Mouse (Mus musculus): Measurements from ENCODE around the gene Mov10.
A peak's percentile ranks its signal among the peaks of the same experiment; 100 is the strongest.
"Not testable (repeated sequence)": the region's sequence is repeated elsewhere in the genome, so short reads cannot be mapped to it uniquely, and the experiment has no call there.

The Mov10 gene

DNA sequence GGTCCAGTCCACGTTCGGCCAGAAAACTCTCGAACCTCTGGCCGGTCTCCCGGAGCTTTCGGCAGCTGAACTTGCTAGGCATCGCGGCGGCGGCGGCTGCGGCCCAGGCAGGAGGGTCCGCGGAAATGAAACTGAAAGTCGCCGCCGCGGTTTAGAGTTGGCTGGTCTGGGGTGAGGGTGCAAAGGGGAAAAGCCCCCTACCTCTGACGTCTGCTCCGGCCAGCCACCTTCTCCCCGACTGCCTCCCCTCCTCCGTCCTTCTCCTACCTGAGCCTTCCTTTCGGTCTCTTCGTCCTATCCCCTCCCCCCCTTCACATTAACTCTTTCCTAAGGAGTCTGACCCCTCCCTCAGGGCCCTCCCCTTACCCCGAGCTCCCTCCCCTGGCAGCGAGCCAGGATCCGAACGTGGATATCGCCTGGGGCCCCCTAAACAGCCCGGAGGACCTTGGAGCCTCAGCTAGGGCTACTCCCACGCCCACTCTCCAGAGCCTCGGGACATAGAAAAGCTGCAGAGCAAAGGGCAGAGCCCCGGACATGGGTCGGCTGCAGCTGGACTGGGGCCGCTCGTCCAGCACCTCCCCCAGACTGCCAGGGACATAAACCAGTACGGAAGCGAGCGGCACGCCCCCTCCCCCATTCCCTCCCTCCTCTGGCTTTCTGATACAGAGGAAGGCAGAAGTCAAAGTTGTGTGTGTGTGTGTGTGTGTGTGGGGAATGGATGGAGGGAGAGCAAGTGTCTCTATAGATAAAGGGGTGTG, at the start of gene Mov10:
Gene Mov10, minus strand, starts transcription at position 573 of the 758 bp plus-strand sequence.
- peak; percentile 81 for DNase-seq (ENCODE audit: low read depth, low spot score)

DNA sequence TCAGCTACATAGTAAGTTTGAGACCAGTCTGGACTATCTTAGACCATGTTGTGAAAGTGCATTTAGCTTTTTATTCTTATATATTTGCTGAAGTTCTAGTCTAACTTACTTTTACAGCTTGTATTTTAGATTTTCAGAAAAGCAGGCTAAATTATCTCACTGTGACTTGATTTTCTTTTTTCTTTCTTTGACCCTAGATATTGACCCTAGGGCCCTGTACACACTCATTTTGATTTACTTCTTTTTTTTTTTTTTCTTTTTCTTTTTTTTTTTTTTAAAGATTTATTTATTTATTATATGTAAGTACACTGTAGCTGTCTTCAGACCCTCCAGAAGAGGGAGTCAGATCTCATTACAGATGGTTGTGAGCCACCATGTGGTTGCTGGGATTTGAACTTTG, 48.3 kb upstream of the Mov10 start:
- DNase-seq (ENCODE audit: low read depth, low spot score) = not testable (repeated sequence)

DNA sequence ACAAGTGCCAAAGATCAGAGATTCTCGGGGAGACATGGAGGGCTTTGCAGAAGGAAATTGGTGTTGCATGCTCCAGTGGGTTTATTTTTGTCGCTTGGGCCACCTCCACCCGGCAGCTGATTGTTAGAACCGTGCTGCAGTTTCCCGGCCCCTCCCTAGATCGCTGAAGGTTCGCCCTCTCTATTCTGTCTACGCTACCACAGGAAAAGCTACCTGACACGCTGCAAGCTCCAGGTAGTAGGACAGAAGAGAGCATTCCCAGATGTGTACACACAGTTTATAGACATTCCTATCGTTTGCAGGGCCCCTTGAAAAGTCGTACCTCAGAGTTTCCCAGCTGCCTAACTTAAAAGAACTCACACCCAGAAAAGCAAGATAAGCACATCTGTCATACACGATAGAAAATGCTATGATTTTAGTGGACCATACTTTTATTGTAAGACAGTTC, 47.0 kb upstream of the Mov10 start:
- no peak for DNase-seq (ENCODE audit: low read depth, low spot score)

DNA sequence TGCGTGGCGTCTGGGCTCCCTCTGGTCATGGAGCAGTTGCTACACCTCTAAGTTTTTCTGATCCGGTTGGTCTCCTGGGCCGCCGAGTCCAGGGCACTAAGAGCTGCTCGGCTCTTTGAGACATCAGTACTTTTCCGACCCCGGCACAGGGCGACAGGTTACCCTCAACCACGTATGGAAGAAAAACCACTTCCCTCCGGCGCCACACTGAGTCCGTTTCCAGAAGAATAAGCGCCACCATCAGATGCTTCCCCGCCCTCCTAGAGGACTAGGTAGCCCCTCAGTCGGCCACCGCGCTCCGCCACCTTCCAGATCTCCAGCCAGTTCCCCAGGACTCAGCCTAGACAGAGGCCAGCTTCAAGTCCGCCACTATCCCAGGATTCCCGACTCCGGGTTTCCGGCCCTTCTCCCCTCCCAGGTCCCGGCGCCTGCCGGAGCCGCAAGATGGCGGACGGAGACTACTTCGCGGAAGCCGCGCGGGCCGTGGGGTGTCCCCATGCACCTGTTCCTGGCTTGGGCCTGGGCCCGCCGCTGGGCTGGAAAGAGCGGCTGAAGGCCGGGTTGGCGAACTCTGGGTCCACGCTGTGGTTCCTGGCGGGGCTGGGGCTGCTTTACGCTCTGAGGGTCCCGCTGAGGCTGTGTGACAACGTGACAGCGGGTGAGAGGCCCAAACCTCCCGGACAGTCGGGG, 46.4 kb upstream of the Mov10 start:
- peak; percentile 63 for DNase-seq (ENCODE audit: low read depth, low spot score)

DNA sequence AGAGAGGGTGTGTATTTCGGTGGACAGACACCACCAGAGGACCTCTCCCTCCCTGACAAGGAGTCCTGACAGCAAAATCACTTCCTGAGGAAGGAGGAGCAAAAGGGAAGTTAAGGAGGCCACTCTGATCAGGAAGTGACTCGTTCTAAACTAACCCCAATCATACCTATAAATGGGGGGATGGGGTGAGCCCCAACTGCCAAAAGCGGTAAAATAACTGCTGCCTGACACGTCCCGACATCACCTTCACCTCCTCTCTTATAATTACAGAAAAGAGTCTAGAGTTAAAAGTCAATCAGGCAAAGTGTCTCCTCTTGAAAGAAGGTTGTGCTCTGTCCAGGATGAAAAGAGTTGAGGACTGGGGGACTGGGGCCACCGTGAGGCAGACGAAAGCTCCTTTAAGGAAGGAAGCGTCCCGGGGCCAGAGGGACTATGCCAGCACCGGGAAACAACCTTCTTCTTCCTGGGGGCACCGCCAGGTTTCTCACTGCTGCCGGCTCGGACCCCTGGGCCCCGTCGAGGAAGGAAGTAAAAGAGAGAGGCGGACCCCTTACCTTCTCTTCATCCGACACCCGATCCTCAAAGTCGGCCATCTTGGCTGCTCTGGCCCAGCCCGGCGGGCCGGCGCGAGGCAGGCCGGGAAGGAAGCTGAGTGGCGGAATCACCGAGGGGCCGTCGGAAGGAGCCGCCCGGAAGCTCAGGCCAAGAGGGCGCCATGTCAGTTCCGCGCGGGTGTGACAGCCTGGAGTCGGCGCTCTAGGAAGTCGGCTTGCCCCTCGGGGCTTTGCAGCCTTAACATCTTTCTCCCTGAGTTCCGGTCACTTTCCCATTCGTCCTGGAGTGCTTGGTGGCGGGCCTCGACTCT, 45.7 kb upstream of the Mov10 start, which contains the start of the genes St7l and Capza1:
Gene St7l, plus strand, starts transcription at position 220 of the 865 bp plus-strand sequence.
Gene Capza1, minus strand, starts transcription at position 720 of the 865 bp plus-strand sequence.
- DNase-seq (ENCODE audit: low read depth, low spot score) = peak; percentile 80

DNA sequence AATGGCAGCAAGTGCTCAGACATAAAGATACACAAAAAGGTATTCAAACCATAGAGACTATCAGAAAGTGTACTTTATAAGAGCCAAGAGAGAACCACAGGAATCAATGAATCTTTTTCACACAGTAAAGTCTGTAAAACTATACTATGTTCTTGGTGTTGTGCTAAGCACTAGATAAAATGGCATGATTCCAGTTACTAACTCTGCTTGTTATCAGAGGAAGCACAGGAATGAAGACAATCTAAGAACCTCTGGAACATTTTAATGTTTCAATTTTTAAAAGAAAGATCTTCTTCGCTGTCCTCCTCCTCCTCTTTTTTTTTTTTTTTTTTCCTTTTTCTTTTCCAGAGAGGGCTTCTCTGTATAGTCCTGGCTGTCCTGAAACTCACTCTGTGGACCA, 40.2 kb upstream of the Mov10 start:
- no peak for DNase-seq (ENCODE audit: low read depth, low spot score)

DNA sequence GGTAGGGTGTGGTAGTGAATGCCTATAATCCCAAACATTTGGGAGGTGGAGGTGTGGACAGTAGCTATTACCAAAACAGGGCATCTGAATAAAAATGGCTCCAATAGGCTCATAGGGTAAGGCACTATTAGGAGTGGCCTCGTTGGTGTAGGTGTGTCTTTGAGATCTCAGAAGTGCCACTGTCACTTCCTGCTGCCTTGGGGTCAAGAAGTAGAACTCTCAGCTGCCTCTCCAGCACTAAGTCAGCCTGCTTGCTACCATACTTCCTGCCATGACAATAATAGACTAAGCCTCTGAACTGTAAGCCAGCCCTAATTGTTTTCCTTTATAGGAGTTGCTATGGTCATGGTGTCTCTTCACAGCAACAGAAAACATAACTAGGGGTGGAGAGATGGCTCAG, 37.7 kb upstream of the Mov10 start:
- DNase-seq (ENCODE audit: low read depth, low spot score) = no peak

DNA sequence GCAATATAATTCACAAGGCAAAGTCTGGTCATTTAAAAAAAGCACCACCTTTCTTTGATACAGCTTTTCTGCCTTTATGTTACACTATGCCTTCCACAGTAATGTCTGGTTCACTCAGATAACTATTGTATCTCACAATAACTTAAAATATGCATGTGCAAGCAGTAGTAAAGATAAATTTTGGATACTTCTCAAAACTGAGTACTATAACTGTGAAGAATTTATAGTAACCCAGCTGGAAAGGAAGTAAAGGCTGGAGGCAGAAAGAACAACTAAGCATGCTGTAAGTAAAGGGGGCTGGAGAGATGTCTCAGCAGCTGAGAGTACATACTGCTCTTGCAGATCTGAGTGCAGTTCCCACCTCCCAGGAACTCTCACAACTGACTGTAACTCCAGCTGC, 36.5 kb upstream of the Mov10 start:
- no peak for DNase-seq (ENCODE audit: low read depth, low spot score)

DNA sequence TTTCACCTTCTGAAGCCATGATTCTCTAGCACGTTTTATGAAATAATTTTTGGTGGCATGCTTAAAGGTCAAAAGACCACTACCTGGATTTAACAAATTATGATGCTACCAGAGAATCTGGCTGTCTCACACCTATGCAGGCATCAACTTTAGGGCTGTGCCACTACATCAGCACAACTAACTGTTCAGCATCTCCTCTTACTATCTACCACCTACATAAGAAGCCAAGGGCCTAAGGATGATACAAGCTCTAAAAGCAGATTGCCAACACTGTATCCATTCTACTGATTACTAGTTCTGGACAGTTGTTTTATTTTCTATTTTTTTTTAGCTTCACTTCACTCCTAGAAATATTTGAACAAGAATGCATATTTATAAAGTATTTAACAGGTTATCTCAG, 36.1 kb upstream of the Mov10 start:
- no peak for DNase-seq (ENCODE audit: low read depth, low spot score)

DNA sequence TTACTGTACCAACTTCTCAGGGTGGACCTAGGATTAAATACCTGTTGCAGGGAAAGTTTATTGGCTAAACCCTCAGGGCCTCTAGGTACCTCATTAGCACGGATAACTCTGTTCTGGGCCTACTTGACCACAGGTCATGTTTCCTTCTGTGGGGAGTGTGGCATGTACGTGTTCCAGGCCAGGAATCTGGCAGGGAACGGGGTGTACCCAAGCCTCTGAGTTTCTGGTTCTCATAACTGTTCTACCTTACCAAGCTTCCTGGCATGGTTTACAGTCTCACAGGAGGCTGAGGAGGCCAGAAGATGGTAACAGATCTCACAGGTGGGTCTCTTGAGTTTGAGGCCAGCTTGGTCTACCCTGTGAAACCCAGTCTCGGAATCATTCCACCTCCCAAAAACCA, 28.2 kb upstream of the Mov10 start:
- DNase-seq (ENCODE audit: low read depth, low spot score) = no peak

DNA sequence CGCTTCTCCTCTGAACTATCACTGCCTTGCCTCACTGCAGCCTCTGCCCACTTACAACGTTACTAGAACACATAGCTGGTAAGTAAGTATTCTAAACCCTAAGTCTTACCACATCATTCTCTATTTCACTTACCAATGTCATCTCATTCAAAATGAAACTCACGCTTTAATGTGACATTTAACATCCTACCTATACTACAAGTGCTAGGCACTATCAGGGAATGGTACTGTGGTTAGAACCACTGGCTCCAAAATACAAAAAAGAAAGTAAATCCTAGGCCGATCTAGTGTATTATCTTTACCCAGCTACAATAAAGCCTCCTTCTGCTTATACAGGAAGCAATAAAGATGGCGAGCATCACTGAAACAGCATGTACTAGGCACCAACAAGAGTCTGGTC, 22.7 kb upstream of the Mov10 start:
- no peak for DNase-seq (ENCODE audit: low read depth, low spot score)

DNA sequence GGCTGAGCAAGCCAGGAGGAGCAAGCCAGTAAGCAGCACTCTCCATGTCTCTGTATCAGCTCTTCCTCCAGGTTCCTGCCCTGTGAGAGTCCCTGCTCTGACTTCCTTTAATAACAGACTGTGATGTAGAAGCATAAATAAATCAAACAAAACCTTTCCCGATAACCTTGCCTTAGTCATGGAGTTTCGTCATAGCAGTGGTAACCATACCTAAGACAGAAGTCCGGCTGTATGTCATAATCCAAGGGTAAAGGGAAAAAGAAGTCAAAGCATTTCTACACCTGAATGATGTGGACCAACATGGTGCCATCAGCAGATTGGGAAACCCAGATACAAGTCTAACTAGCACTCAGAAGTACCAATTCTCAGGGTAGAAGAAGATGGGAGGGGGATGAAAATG, 17.4 kb upstream of the Mov10 start:
- no peak for DNase-seq (ENCODE audit: low read depth, low spot score)

DNA sequence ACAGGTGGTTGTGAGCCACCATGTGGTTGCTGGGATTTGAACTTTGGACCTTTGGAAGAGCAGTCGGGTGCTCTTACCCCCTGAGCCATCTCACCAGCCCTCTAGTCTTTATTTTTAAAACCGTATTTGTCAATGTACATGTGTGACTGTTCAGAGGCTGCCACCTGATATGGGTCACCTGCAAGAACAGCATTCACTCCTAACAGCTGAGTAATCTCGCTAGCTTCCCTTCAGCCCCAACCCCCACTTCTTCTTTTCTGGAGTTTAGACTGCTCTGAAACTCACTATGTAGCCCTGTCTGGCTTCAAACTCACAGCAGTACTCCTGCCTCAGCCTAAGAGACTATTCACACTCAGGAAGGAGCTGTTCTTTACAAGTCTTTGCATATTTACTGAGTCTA, 4.0 kb upstream of the Mov10 start:
- DNase-seq (ENCODE audit: low read depth, low spot score) = no peak

DNA sequence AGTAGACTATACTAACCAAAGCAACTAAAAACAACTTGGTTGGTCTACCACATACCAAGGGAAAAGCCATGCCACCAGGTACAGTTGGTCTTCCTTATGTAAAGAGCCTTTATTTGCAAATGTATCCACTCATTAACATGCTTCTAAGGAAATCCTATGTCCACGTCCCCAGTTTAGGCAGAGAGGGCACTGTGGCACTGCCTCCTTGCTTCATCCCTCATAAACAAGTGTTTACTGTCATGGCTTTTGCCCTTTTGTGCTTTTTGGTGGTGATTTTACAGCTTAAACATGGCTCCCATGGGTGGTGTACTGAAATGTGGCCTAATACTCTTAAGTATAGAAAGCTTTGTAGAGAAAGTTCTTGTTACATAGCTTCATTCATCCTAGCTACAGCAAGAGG, 2.1 kb upstream of the Mov10 start:
- DNase-seq (ENCODE audit: low read depth, low spot score) = no peak

DNA sequence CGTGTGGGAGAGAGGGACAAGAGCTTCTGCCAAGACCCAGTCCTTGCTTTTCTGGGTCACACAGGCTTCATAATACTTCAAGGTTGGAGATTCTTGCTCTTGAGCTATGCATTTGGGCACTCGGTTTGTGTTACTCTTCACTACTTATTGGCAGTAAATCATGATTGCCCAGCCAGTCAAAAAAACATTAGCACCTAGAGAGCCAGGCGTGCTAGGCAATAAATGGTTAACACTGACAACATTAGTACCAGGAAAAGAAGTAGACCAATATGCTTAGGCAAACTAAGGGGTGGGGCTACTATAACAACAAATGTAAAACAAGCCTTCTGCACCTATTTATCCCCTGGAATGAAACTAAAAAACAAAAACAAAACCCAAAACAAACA, 379 bp upstream of the Mov10 start:
- DNase-seq (ENCODE audit: low read depth, low spot score) = no peak

DNA sequence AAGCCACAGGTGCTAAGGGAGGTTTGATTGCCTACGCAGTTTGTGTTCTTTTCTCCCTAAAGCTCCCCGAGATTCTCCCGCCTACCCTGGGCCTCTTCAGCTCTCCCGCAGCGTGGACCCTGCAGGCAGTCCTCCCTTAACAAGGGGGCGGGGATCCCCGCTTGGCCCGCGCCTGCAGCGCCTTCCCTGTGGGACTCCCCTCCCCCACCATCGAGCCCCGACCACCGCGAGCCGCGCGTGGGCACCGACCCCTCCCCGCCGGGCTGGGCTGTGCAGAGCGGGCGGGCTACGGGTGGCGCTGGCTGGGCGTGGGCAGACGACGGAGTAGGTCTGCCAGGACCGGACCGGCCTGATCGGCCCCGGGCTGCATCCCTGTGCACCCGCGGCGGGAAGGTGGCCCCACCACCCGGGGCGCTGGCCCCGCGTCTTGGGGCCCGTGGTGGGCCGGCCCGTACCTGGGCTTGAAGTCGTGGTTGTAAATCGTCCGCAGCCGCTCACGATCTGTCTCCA, 827 bp downstream of the Mov10 start:
- DNase-seq (ENCODE audit: low read depth, low spot score) = peak; percentile 38

DNA sequence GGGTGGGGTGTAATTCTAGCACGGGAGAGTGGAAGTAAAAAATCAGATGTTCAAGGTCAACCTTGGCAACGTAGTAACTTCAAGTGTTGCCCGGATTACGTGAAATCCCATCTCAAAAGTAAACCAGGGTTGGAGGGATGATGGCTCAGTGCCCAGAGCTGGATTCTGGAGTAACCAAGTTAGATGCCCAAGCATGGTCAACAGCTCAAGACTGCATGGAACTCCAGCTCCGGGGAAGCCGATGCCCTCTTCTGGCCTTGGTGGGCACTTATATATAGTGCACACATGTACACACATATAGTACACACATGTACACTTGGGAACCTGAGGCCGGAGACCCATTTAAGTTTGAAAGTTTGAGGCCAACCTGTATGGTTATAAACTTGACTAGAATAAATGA, 2.2 kb downstream of the Mov10 start:
- DNase-seq (ENCODE audit: low read depth, low spot score) = no peak

DNA sequence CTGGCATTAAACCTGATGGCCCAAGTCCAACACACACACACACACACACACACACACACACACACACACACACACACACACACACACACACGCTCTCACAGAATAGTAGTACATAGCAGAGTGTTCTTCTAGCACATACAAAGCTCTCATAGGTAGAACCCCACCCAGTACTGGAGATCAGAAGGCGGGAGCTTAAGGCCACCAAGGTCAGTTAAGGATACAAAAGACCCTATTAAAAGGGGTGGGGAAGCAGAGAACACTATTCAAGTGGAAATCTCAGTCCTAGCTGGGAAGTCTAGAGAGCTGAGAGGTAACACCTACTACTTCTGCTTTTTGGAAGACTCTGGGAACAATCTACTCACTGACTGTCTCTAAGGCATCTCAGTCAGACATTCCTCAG, 3.0 kb downstream of the Mov10 start:
- DNase-seq (ENCODE audit: low read depth, low spot score) = no peak

DNA sequence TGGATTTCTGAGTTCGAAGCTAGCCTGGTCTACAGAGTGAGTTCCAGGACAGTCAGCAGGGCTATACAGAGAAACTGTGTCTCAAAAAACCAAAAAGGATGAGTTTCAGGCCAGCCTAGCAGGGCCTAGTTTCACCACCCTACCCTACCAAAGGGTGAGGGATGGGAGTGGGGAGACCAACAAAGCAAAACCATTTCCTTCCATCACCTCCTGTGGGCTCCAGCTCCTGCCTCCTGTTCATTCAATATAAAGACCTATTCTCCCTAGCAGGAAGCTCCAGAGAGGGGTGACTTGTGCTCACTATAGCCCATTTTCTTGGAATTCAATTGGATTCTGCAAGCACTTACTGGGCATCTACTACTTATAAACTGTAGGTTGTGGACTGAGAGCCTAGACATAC, 3.6 kb downstream of the Mov10 start:
- no peak for DNase-seq (ENCODE audit: low read depth, low spot score)

DNA sequence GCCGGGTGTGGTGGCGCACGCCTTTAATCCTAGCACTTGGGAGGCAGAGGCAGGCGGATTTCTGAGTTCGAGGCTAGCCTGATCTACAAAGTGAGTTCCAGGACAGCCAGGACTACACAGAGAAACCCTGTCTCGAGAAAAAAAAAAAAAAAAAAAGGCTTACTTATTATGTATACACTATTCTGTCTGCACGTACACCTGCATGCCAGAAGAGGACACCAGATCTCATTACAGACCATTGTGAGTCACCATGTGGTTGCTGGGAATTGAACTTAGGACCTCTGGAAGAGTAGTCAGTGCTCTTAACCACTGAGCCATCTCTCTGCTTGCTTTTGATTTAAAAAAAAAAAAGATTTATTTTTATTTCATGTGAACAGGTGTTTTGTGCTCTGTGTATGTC, 5.1 kb downstream of the Mov10 start:
- not testable (repeated sequence) for DNase-seq (ENCODE audit: low read depth, low spot score)

DNA sequence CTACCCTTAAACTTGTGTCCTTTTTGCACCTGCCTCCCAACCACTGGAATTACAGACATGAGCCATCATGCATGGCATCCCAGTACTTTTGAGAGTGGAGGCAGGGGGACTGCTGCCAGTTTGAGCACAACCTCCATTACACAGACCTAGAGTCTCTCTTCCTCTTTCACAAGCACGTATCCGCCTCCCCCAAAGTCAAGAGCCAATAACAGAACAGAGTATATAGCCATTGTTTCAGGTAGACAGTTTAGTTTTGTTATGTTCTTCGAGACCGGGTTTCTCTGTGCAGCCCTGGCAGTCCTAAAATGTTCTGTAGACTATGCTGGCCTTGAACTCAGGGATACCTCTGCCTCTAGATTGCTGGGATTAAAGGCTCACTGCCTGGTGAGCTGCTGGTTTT, 6.1 kb downstream of the Mov10 start:
- DNase-seq (ENCODE audit: low read depth, low spot score) = no peak

DNA sequence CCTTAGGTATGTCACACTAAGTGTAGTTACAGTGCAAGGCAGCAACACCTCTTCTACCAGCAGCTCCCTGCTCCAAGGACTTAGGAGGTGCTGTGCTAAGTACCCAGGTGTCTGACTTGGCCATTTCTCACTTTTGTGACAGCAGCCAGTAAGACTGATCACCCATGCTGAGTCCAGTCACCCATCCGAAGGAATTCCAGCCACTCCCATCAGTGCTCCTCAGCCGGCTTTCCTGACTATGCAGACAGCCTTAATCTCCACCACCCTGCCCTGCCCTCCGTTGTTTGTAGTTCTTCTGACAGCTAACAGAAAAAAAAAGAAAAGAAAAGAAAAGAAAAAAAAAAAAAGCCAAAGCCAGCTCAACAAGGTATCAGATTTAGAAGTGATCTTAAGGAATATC, 6.6 kb downstream of the Mov10 start:
- DNase-seq (ENCODE audit: low read depth, low spot score) = no peak

Measured in embryo, embryonic 11.5 days (tissue).